Mouse (Mus musculus): Measurements from ENCODE around the gene Kbtbd4. TPM values are rescaled to one million over a fixed set of nuclear protein-coding genes. Genes with fewer than 3 reads are reported as not detected.
"Not testable (repeated sequence)": the region's sequence is repeated elsewhere in the genome, so short reads cannot be mapped to it uniquely, and the experiment has no call there.

Gene Kbtbd4
- polyA plus RNA-seq, 1 experiment from 2014 or later = 12.0 TPM

DNA sequence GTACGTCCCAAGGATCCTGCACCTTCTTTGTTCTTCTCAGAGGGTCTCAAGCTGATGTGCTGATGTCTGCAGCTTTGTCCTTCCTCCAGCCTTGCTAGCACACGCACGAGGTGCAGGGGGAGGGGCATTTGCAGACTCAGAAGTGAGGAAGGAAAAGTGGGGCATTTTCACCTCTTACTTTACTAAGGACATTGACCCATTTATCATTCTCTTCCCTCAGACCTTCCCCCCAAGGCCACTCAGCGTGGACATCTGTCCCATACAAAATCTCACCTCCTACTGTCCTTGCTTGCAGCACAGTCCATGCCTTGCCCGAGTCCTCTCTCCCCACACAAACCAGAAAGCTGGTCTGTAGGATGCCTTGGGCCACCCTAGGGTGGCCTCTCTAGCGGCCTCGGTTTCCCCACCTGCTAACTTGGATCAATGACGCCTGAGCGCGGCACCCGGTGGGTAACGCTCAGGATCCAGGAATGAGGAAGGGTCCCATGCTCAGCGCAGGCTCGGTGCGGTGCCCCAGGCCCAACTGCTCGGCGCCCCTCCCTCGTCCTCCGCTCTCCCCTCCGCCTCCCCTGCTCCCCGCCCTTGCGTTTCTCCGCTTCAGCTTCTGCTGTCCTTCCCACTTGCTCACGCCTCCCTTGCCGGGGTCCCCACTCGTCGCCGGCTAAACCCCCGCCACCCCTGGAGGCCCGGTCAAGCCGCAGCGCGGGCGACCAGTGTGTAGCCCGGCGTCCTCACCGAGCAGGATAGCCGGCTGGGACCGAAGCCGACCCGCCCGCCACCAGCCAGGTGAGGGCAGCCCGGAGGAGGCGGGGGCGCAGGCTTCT is 19.1 kb upstream of the Kbtbd4 start, which contains the start of gene C1qtnf4:
Gene C1qtnf4 (plus strand): TSS at position 643 of the 824 bp plus-strand sequence.
- no peak for TF ChIP-seq CTCF (IDR thresholded peaks at IDR 0.05; ENCODE audit: low read depth)
- Histone ChIP-seq H3K4me2 (replicated peaks; ENCODE audit: low read depth) (peak within 1 kb of the TSS; percentile 77), H3K4me3 (ENCODE audit: low read depth, low read length) (peak within 1 kb of the TSS; percentile 42), H3K4me1 (replicated peaks; ENCODE audit: control insufficient read depth, insufficient read depth, low read length) (peaks cover 4% of the 10 kb centered on the region; the same call in 1 of the 2 replicates), H3K9me3 (ENCODE audit: control insufficient read depth) (no peaks in the 10 kb centered on the region), H3K36me3 (ENCODE audit: control insufficient read depth, insufficient read depth) (no peaks in the 10 kb centered on the region), H3K9ac (ENCODE audit: low read depth, low read length) (peak within 1 kb of the TSS; percentile 22; the same call in 1 of the 2 replicates), H3K27me3 (replicated peaks; ENCODE audit: control insufficient read depth, insufficient read depth, low read length) (peaks cover 35% of the 10 kb centered on the region), H3K27ac (ENCODE audit: low read depth, low read length) (no peak within 1 kb of the TSS)
- ATAC-seq = no peak
- 3% methylated on average over 45 of the region's 45 CpGs for WGBS

- 41% methylated on average over 6 of the region's 6 CpGs for WGBS
- Histone ChIP-seq H3K27ac (ENCODE audit: low read depth, low read length) (no peak overlapping the region), H3K36me3 (ENCODE audit: control insufficient read depth, insufficient read depth) (no peaks in the 10 kb centered on the region), H3K4me3 (ENCODE audit: low read depth, low read length) (no peak overlapping the region; the same call in 1 of the 2 replicates), H3K27me3 (replicated peaks; ENCODE audit: control insufficient read depth, insufficient read depth, low read length) (peaks cover 35% of the 10 kb centered on the region), H3K4me1 (replicated peaks; ENCODE audit: control insufficient read depth, insufficient read depth, low read length) (peaks cover 4% of the 10 kb centered on the region; the same call in 1 of the 2 replicates), H3K9ac (ENCODE audit: low read depth, low read length) (no peak overlapping the region), H3K9me3 (ENCODE audit: control insufficient read depth) (no peaks in the 10 kb centered on the region), H3K4me2 (replicated peaks; ENCODE audit: low read depth) (peak overlapping the region; percentile 77; the same call in 1 of the 2 replicates)
- TF ChIP-seq CTCF (IDR thresholded peaks at IDR 0.05; ENCODE audit: low read depth) = no peak
- no peak for ATAC-seq
These were observed 18.1 kb upstream of the Kbtbd4 start for GRCm38 (mm10) chr2:90886436-90886835.

GRCm38 (mm10) chr2:90887627-90888026 is 16.9 kb upstream of the Kbtbd4 start:
- Histone ChIP-seq H3K9me3 (ENCODE audit: control insufficient read depth) (no peaks in the 10 kb centered on the region), H3K4me1 (replicated peaks; ENCODE audit: control insufficient read depth, insufficient read depth, low read length) (peaks cover 4% of the 10 kb centered on the region; the same call in 1 of the 2 replicates), H3K4me3 (ENCODE audit: low read depth, low read length) (no peak overlapping the region), H3K27ac (ENCODE audit: low read depth, low read length) (no peak overlapping the region), H3K36me3 (ENCODE audit: control insufficient read depth, insufficient read depth) (no peaks in the 10 kb centered on the region), H3K4me2 (replicated peaks; ENCODE audit: low read depth) (no peak overlapping the region), H3K27me3 (replicated peaks; ENCODE audit: control insufficient read depth, insufficient read depth, low read length) (peaks cover 35% of the 10 kb centered on the region), H3K9ac (ENCODE audit: low read depth, low read length) (no peak overlapping the region)
- ATAC-seq = no peak
- WGBS = 70% methylated on average over 5 of the region's 5 CpGs
- no peak for TF ChIP-seq CTCF (IDR thresholded peaks at IDR 0.05; ENCODE audit: low read depth)

DNA sequence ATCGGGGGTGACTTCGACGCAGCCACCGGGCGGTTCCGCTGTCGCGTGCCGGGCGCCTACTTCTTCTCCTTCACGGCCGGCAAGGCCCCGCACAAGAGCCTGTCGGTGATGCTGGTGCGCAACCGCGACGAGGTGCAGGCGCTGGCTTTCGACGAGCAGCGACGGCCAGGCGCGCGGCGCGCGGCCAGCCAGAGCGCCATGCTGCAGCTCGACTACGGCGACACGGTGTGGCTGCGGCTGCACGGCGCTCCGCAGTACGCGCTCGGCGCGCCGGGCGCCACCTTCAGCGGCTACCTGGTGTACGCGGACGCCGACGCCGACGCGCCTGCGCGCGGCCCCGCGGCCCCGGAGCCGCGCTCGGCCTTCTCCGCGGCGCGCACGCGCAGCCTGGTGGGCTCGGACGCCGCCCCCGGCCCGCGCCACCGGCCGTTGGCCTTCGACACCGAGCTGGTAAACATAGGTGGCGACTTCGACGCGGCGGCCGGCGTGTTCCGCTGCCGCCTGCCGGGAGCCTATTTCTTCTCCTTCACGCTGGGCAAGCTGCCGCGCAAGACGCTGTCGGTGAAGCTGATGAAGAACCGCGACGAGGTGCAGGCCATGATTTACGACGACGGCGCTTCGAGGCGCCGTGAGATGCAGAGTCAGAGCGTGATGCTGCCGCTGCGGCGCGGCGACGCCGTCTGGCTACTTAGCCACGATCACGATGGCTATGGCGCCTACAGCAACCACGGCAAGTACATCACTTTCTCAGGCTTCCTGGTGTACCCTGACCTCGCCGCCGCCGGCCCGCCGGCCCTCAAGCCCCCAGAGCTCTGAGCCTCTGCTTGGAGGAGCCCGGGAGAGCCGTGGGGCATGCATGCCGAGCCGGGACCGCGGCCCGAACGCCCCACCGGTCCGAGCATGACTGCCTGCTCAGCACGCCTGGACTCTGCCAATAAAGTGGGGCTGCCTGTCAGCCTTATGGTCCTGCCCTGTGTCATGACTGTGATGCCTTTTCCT is 14.7 kb upstream of the Kbtbd4 start:
- peak overlapping the region; percentile 86 for H3K4me2 ChIP-seq (replicated peaks; ENCODE audit: low read depth)
- peak overlapping the region; percentile 55 for H3K9ac ChIP-seq (ENCODE audit: low read depth, low read length)
- TF ChIP-seq CTCF (IDR thresholded peaks at IDR 0.05; ENCODE audit: low read depth) = peak; percentile 49

DNA sequence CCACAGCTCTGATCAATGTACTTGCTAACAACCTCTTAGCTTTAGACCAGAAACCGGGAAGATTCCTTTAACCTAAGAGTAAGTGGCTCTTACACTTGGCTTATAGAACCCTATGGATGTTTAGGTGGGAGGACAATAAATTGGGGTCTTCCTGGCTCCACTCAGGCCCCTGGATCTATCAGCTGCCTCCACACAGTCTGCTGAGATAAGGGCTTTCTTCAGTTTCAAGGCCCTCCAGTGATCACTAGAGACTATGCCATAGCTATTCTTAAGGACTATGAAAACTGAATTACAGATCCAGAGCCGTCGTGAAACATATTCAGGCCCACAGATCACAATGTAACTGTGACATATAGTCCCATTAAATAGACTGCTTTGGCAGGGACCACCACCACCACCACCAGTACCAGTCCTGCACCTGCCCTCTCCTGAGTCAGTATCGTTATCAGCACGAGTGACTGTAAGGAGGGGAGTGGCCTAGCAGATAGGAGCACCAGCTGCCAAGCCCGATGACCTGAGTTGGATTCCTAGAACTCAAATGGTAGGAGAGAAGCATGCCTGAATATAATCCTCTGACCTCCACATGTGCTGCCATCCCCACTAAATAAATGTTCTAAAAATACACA is 10.8 kb upstream of the Kbtbd4 start:
- TF ChIP-seq CTCF (IDR thresholded peaks at IDR 0.05; ENCODE audit: low read depth) = no peak
- no peak overlapping the region for H3K4me2 ChIP-seq (replicated peaks; ENCODE audit: low read depth)
- peaks cover 39% of the 10 kb centered on the region for H3K36me3 ChIP-seq (ENCODE audit: control insufficient read depth, insufficient read depth)
- H3K4me3 ChIP-seq (ENCODE audit: low read depth, low read length) = no peak overlapping the region
- H3K27me3 ChIP-seq (replicated peaks; ENCODE audit: control insufficient read depth, insufficient read depth, low read length) = peaks cover 8% of the 10 kb centered on the region; the same call in 1 of the 2 replicates
- WGBS = 65% methylated on average over 6 of the region's 6 CpGs
- peaks cover 4% of the 10 kb centered on the region; the same call in 1 of the 2 replicates for H3K4me1 ChIP-seq (replicated peaks; ENCODE audit: control insufficient read depth, insufficient read depth, low read length)
- no peak overlapping the region for H3K27ac ChIP-seq (ENCODE audit: low read depth, low read length)
- H3K9me3 ChIP-seq (ENCODE audit: control insufficient read depth) = no peaks in the 10 kb centered on the region
- no peak for ATAC-seq
- no peak overlapping the region for H3K9ac ChIP-seq (ENCODE audit: low read depth, low read length)

More for the DNA sequence above, 14.7 kb upstream of the Kbtbd4 start:
- ATAC-seq = peak; percentile 80
- Histone ChIP-seq H3K27me3 (replicated peaks; ENCODE audit: control insufficient read depth, insufficient read depth, low read length) (peaks cover 33% of the 10 kb centered on the region), H3K9me3 (ENCODE audit: control insufficient read depth) (no peaks in the 10 kb centered on the region), H3K27ac (ENCODE audit: low read depth, low read length) (no peak overlapping the region), H3K4me1 (replicated peaks; ENCODE audit: control insufficient read depth, insufficient read depth, low read length) (peaks cover 4% of the 10 kb centered on the region; the same call in 1 of the 2 replicates), H3K36me3 (ENCODE audit: control insufficient read depth, insufficient read depth) (peaks cover 6% of the 10 kb centered on the region), H3K4me3 (ENCODE audit: low read depth, low read length) (peak overlapping the region; percentile 55)
- 3% methylated on average over 132 of the region's 133 CpGs for WGBS

DNA sequence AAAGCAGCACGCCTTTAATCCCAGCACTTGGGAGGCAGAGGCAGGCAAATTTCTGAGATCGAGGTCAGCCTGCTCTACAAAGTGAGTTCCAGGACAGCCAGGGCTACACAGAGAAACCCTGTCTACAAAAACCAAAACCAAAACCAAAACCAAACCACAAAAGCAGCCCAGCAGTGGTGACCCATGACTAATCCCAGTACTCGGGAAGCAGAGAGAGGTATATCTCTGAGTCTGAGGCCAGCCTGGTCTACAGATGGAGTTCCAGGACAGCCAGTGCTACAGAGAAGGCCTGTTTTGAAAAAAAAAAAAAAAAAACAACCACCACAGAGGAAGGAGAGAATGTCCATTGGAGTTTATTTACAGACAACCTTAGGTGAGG is 10.3 kb upstream of the Kbtbd4 start:
- WGBS = 79% methylated on average over 3 of the region's 3 CpGs
- H3K27ac ChIP-seq (ENCODE audit: low read depth, low read length); H3K27me3 ChIP-seq (replicated peaks; ENCODE audit: control insufficient read depth, insufficient read depth, low read length); H3K4me3 ChIP-seq (ENCODE audit: low read depth, low read length); ATAC-seq; H3K4me2 ChIP-seq (replicated peaks; ENCODE audit: low read depth); H3K4me1 ChIP-seq (replicated peaks; ENCODE audit: control insufficient read depth, insufficient read depth, low read length); H3K9me3 ChIP-seq (ENCODE audit: control insufficient read depth); H3K9ac ChIP-seq (ENCODE audit: low read depth, low read length): not testable (repeated sequence)
- peaks cover 41% of the 10 kb centered on the region for H3K36me3 ChIP-seq (ENCODE audit: control insufficient read depth, insufficient read depth)

Measured in intestine, postnatal 0 days (tissue).